ENCODE assay signal across 10 mouse cellular contexts in genomic region chr12:104838987-104839386, GRCm38 (mm10). TPM values are rescaled to one million over a fixed set of nuclear protein-coding genes. Genes with fewer than 3 reads are reported as not detected.
DNase-seq lines count a peak whose midpoint lies in the region; ATAC-seq and TF ChIP-seq lines count a peak whose summit lies in the region.
"Had no signal": no experiment of that assay in that cellular context is flagged by ENCODE, and none has a peak within 500 bp of the region (broad histone marks: within the 10 kb centered on the region; RNA-seq: fewer than 3 reads in every experiment).

No protein-coding gene starts in this region.

- 66% methylated on average over 4 of the region's 4 CpGs for WGBS in cerebellum, adult 2 months
- WGBS in forebrain, embryonic 10.5 days: 57% methylated on average over 4 of the region's 4 CpGs

- H3K4me1 ChIP-seq in cerebellum, adult 2 months (ENCODE audit: control insufficient read depth, insufficient read depth, low read length): peaks cover 5% of the 10 kb centered on the region; the same call in 1 of the 2 replicates
- peaks cover 11% of the 10 kb centered on the region for H3K4me1 ChIP-seq in cortical plate, adult 2 months (ENCODE audit: control insufficient read depth, insufficient read depth, low read length)
- peaks cover 35% of the 10 kb centered on the region for H3K4me1 ChIP-seq in forebrain, embryonic 10.5 days

- no peak for TF ChIP-seq POLR2A in cerebellum, adult 2 months (IDR thresholded peaks at IDR 0.05; ENCODE audit: borderline replicate concordance, insufficient read depth, low read length)
- TF ChIP-seq POLR2A in cortical plate, adult 2 months (IDR thresholded peaks at IDR 0.05; ENCODE audit: extremely low read depth, insufficient read depth, low read length): no peak

- no peaks in the 10 kb centered on the region for H3K27me3 ChIP-seq in cerebellum, adult 2 months (ENCODE audit: control insufficient read depth, insufficient read depth, low read length)
- H3K27me3 ChIP-seq in forebrain, embryonic 10.5 days (ENCODE audit: poor library complexity, severe bottlenecking): no peaks in the 10 kb centered on the region

- no peaks in the 10 kb centered on the region for H3K36me3 ChIP-seq in forebrain, embryonic 10.5 days (replicated peaks)

- peak; percentile 34; the same call in 1 of the 2 replicates for TF ChIP-seq CTCF in cerebellum, adult 2 months (IDR thresholded peaks at IDR 0.05; ENCODE audit: borderline replicate concordance, insufficient read depth, low read depth, low read length)
- TF ChIP-seq CTCF in cortical plate, adult 2 months (IDR thresholded peaks at IDR 0.05; ENCODE audit: extremely low read depth, insufficient read depth, low read length): peak; percentile 34; the same call in 1 of the 2 replicates

- DNase-seq in cerebellum, adult 2 months: peak; percentile 32 to 44
- DNase-seq in layer of hippocampus, adult 11-12 months (ENCODE audit: low spot score): peak; percentile 76
- no peak for DNase-seq in layer of hippocampus, adult 9-10 months (ENCODE audit: low spot score)
- DNase-seq in B cell, adult 2 months: peak; percentile 2 to 15
- DNase-seq in forebrain, embryonic 10.5 days (ENCODE audit: extremely low spot score, low spot score): no peak
- DNase-seq: thymus, postnatal 25 days had no signal

- H3K27ac ChIP-seq in cerebellum, adult 2 months (ENCODE audit: insufficient read depth, low read length): no peak overlapping the region; the same call in 1 of the 2 replicates
- peak overlapping the region; percentile 0; the same call in 1 of the 2 replicates for H3K27ac ChIP-seq in cortical plate, adult 2 months (ENCODE audit: insufficient read depth, low read length)
- H3K27ac ChIP-seq in forebrain, embryonic 10.5 days: no peak overlapping the region

- no peaks in the 10 kb centered on the region for H3K9me3 ChIP-seq in forebrain, embryonic 10.5 days

- no peak for ATAC-seq in cerebellum, adult (ENCODE audit: insufficient number of reproducible peaks, low FRiP score, low TSS enrichment)
- ATAC-seq in megakaryocyte-erythroid progenitor cell, adult 5-6 weeks (replicated peaks; ENCODE audit: low FRiP score, low TSS enrichment, poor library complexity, severe bottlenecking): no peak
- ATAC-seq: intestine, embryonic 16.5 days had no signal

- H3K4me3 ChIP-seq in cerebellum, adult 2 months (replicated peaks; ENCODE audit: insufficient read depth, low read depth, low read length): no peak overlapping the region
- H3K4me3 ChIP-seq in cortical plate, adult 2 months (ENCODE audit: insufficient read depth, low read length): no peak overlapping the region
- H3K4me3 ChIP-seq in forebrain, embryonic 10.5 days: no peak overlapping the region

RNA-seq across cellular contexts. Expression of gene Clmn, which starts 25.9 kb away (rescaled TPM):
- polyA plus RNA-seq in cerebellum, adult 2 months (2012; rRNA removed): 30.6 and 32.2 TPM in 2 replicates
- 20.6 and 21.2 TPM in 2 replicates for polyA plus RNA-seq in cortical plate, adult 2 months (2012; rRNA removed)
- 1.6 and 2.1 TPM in 2 replicates for polyA plus RNA-seq in forebrain, embryonic 10.5 days (2016; fragmentation: Nextera tagmentation; extraction: Ambion mirVana)
- not detected in 2 replicates for total RNA-seq in megakaryocyte-erythroid progenitor cell, adult 5-6 weeks (2014; fragmentation: Nextera tagmentation)
- total RNA-seq in megakaryocyte-erythroid progenitor cell, adult 5-6 weeks (2017): not detected in 2 replicates

Comparison
In these comparisons a context has a peak if more than half of its experiments do, and no peak if none do; other contexts are left out.
1. DNase-seq: peak in cerebellum, adult 2 months (2 of 2), layer of hippocampus, adult 11-12 months (single experiment) and B cell, adult 2 months (2 of 2); none in layer of hippocampus, adult 9-10 months (single experiment) and forebrain, embryonic 10.5 days (single experiment).